Mouse (Mus musculus) adrenal gland, adult 2 months (tissue): ENCODE data around the gene 4933402J07Rik. TPM values are rescaled to one million over a fixed set of nuclear protein-coding genes. Genes with fewer than 3 reads are reported as not detected.

Source experiments
- DNase-seq: peaks from one replicate; pipeline ENCODE4 v3.0.0; 2021
- polyA plus RNA-seq: library from polyadenylated mRNA; depleted of rRNA; stranded (reverse); fragments of >200 nt; gene quantifications from 2 replicates; pipeline ENCODE4 v1.2.3, GENCODE M21; 2012; rRNA removed
- total RNA-seq, 2 experiments: library from RNA; stranded (reverse); gene quantifications; 2 replicates each; pipeline ENCODE4 v1.2.3; 2021

The 4933402J07Rik gene
- total and polyA plus RNA-seq, 3 experiments, result not detected

- DNase-seq, result no peak
These were observed 57.5 kb downstream of the 4933402J07Rik start for GRCm38 (mm10) chr8:87621181-87621580.

GRCm38 (mm10) chr8:87629656-87630055, 66.0 kb downstream of the 4933402J07Rik start:
- DNase-seq, result no peak

GRCm38 (mm10) chr8:87631776-87632175, 68.1 kb downstream of the 4933402J07Rik start:
- no peak for DNase-seq

- DNase-seq, result no peak
These were observed 72.6 kb downstream of the 4933402J07Rik start for GRCm38 (mm10) chr8:87636226-87636742.

Other genes starting within 250 kb of the 4933402J07Rik start
- gene Cbln1, start 91.2 kb upstream of the 4933402J07Rik start, total RNA-seq, result under 1 TPM in 1 of 2 experiments, not detected in 1; 0.52 TPM
- 0.65 and 0.82 TPM in 2 replicates for gene Cbln1, start 91.2 kb upstream of the 4933402J07Rik start, polyA plus RNA-seq